Mouse (Mus musculus) CD4-positive helper T cell, adult 2 months (primary cell): Measurements from ENCODE around the gene Paqr9.

Experiments used
- DNase-seq: peaks from one replicate; pipeline ENCODE4 v3.0.0-alpha.2; 2012; ENCODE audit warnings: low read depth, missing footprints, low spot score

Paqr9 gene

DNA sequence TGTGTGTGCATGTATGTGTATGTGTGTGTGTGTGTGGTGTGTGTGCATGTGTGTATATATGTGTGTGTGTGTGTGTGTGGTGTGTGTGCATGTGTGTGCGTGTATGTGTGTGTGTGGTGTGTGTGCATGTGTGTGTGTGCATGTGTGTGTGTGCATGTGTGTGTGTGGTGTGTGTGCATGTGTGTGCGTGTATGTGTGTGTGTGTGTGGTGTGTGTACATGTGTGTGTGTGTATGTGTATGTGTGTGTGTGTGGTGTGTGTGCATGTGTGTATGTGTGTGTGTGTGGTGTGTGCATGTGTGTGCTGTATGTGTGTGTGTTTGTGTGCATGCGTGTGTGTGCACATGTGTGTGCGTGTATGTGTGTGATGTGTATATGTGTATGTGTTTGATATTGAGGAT is 14.9 kb upstream of the Paqr9 start:
- no peak for DNase-seq

DNA sequence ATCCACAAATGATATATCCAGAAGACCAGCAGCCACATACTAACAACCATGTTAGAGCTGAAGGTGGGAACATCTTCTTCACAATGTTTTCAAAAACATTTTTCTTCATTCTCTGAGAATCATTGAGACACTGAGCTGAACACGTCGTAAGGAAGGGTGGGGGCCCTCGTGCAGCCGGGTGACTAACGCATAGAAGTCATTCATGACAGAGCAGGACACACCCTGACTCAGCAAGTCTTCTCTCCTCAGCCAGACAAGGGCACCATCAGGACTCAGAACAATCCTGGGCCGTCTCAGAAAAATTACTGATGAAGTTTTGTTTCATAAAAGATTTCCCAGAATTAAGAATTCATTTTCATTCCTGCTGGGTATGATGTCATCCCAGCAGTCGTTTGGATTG is 12.8 kb upstream of the Paqr9 start:
- DNase-seq: no peak

DNA sequence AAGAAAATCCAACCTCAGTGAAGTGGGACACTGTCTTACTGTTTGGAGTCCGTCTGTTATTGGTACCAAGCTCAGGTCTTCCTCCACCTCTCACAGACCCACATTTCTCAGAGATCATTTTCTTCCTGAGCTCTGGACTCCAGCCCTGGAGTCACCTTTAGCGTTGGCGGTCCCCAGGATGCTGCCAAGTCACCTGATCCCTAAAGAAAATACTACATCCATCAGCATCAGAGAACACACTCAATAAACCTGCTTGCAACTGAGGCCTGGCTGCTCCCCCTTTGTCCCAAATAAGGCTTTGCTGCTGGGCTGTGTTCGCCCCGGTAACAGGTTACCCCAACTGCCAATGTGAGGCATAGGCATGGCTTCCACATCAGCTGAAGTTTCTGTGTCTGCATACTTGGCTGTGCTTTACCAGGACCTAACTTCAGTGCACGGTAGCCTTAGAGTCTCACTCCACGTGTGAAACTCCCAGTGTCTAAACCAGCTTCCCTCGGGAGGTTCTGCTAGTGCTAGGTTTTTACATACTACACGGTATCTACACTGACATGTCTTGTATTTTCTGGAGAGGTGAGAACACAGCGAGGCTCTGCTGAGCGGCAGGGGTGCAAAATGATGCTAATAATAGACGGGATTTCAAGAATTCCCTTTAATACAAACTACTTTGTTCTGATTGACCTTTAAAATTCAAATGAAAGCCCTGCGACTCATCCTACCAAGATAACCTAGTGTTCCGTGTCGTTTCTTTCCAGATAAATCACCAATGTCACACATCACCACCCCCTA is 9.6 kb upstream of the Paqr9 start:
- no peak for DNase-seq

GRCm38 (mm10) chr9:95550856-95551774 is 8.3 kb upstream of the Paqr9 start:
- DNase-seq: no peak

DNA sequence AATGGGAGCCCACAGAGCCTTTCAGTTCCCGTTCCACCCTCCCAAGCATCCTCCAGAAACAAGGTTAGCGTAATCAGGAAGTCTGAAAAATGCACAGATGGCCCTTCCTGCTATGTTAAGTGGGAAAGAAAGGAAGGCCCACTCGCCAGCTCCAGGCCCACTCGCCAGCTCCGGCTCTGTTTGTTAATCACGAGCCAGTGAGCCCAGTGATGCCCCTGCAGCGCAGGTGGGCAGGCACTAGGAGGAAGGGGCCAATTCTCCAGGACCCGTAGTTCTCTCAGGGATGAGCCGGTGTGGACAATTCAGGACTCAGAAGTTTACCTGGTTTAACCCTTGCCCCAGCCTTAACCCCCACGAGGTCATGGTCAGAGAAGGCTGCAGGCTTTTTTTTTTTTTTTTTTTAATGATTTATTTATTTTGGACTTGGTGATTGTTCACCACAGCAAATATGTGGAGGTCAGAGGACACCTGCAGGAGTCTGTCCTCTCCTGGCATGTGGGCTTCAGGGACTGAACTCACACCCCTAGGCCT is 7.2 kb upstream of the Paqr9 start:
- DNase-seq: no peak

GRCm38 (mm10) chr9:95554231-95555221 is 4.9 kb upstream of the Paqr9 start:
- DNase-seq: no peak

- DNase-seq: no peak
These were observed 4.2 kb upstream of the Paqr9 start for GRCm38 (mm10) chr9:95555233-95555740.

DNA sequence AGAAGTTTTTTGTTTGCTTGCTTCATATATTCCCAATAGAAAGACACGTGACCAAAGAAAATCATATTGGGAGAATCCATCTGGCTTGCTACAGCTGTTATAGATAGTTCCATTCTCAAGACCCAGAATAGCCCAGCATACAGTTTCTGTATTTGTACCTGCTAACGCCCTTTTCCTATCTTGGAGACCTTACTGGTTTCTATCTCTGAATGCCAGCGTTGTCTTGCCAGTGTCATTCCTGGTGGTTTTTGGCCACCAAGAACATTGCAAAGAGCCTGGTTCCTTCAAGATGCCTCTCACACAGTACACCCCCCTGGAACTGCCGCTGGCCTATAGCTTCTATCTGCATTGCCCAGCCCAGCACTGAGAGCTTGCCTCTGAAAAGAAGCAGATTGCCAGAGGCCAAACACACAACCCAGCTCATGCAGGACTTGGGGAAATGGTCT is 3.4 kb upstream of the Paqr9 start:
- no peak for DNase-seq

GRCm38 (mm10) chr9:95557722-95558121 is 1.7 kb upstream of the Paqr9 start:
- DNase-seq: no peak

DNA sequence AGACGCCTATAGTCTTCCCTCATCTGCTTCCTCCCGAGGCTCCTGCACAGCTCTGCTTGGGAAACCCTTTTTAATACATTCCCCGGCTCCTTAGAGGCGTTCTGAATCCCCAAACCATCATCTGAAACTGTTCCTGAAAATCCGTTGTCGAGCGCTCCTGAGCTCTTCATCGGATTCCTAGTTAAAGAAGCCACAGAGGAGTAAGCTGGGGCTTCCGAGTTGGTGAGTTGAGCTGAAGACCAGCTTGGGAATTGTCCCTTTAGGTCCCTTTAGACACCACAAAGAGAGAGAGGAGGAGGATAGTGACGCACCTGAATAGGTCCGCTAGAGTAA is 765 bp upstream of the Paqr9 start:
- no peak for DNase-seq

DNA sequence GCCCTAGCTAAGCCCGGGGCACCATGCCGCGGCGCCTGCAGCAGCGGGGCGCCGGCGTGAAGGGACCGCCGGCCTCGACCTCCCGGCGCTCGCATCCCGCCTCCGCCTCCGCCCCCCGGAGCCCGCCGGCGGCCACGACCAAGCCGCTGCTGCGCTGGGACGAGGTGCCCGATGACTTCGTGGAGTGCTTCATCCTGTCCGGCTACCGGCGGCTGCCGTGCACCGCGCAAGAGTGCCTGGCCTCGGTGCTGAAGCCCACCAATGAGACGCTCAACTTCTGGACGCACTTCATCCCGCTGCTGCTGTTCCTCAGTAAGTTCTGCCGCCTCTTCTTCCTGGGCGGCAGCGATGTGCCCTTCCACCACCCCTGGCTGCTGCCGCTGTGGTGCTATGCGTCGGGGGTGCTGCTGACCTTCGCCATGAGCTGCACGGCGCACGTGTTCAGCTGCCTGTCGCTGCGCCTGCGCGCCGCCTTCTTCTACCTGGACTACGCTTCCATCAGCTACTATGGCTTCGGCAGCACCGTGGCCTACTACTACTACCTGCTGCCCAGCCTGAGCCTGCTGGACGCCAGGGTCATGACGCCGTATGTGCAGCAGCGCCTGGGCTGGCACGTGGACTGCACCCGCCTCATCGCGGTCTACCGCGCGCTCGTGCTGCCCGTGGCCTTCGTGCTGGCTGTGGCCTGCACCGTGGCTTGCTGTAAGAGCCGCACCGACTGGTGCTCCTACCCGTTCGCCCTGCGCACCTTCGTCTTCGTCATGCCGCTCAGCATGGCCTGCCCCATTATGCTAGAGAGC is 679 bp downstream of the Paqr9 start:
- DNase-seq: no peak

DNA sequence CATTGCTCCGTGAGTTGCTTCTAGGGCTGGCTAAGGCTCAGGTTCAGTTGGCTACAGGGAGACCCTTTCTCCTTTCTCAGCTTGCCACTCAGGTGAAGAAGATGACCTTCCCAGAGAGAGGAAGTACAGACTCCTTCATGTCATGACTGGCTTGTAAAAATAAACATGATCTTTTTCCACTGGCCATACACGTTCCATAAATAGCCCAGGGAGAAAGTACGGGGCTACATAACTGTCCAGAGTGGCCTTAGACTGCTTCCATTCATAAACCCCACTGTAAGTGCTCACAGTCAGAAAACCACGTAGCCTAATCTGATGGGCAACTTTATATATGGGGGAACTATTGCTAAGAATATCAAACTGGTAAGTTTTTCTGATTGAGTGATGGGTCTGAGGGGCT is 4.6 kb downstream of the Paqr9 start:
- DNase-seq: no peak

DNA sequence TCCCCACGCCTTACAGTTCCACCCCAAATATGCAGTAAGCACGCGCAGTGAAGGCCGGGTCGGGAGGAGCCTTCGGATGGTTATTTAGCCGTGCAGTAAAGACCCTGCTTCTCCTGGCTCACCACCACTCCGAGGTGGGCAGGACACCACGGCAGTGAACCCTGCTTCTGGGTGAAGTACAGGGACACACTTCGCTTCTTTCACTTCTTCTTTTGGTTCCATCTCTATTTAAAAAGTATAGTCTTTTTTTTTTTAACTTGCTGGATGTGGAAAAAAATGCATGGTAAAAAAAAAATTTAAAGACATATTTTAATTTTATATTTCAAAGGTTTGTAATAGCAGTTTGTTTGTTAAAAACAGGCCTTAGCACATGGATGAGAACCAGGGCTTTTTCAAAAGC is 6.9 kb downstream of the Paqr9 start:
- DNase-seq: no peak

GRCm38 (mm10) chr9:95566931-95567330 is 7.5 kb downstream of the Paqr9 start:
- no peak for DNase-seq

GRCm38 (mm10) chr9:95569249-95569648 is 9.8 kb downstream of the Paqr9 start:
- no peak for DNase-seq

GRCm38 (mm10) chr9:95569966-95570365 is 10.5 kb downstream of the Paqr9 start:
- no peak for DNase-seq

GRCm38 (mm10) chr9:95570604-95571003 is 11.1 kb downstream of the Paqr9 start:
- DNase-seq: no peak

GRCm38 (mm10) chr9:95571494-95571893 is 12.0 kb downstream of the Paqr9 start:
- no peak for DNase-seq

- no peak for DNase-seq
These were observed 13.1 kb downstream of the Paqr9 start for GRCm38 (mm10) chr9:95572558-95572957.

DNA sequence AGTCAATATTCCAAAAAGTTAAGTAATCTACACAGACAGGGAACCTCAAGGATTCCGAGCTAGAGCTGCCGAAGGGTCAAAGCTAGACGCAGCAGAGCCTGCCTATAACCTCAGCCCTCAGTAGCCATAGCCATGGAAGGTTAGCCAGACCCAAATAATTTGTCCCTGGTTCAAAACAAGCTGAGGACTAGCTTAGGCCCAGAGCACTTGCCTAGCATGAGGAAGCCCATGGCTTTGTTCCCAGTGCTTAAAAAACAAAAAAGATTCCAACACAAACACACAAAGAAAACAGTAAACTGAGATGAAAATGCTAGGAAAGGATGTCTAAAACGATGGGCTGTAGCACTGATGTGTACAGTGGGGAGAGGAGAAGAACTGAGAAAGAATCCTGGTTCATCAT is 14.7 kb downstream of the Paqr9 start:
- DNase-seq: no peak
